ENCODE assay signal across 9 mouse cellular contexts in genomic region chr17:44076051-44076680, GRCm38 (mm10). TPM values are rescaled to one million over a fixed set of nuclear protein-coding genes. Genes with fewer than 3 reads are reported as not detected.
DNase-seq lines count a peak whose midpoint lies in the region; ATAC-seq and TF ChIP-seq lines count a peak whose summit lies in the region.
"Had no signal": no experiment of that assay in that cellular context is flagged by ENCODE, and none has a peak within 500 bp of the region (broad histone marks: within the 10 kb centered on the region; RNA-seq: fewer than 3 reads in every experiment).

No protein-coding gene starts in this region.

- no peak for TF ChIP-seq POLR2A in cerebellum, adult 2 months (IDR thresholded peaks at IDR 0.05; ENCODE audit: borderline replicate concordance, insufficient read depth, low read length)

- peaks cover 2% of the 10 kb centered on the region; the same call in 1 of the 2 replicates for H3K4me1 ChIP-seq in cerebellum, adult 2 months (ENCODE audit: control insufficient read depth, insufficient read depth, low read length)
- peaks cover 6% of the 10 kb centered on the region; the same call in 1 of the 2 replicates for H3K4me1 ChIP-seq in midbrain, postnatal 0 days (ENCODE audit: insufficient read depth, low read length)
- H3K4me1 ChIP-seq in midbrain, embryonic 16.5 days (ENCODE audit: control insufficient read depth, insufficient read depth, low read length) = peaks cover 11% of the 10 kb centered on the region
- H3K4me1 ChIP-seq: limb, embryonic 13.5 days had no signal

- H3K9me3 ChIP-seq in midbrain, postnatal 0 days (ENCODE audit: low read length) = no peaks in the 10 kb centered on the region
- no peaks in the 10 kb centered on the region; the same call in 1 of the 2 replicates for H3K9me3 ChIP-seq in midbrain, embryonic 16.5 days (replicated peaks; ENCODE audit: control insufficient read depth, low read length, poor library complexity, severe bottlenecking)
- H3K9me3 ChIP-seq: limb, embryonic 13.5 days had no signal

- DNase-seq in cerebellum, adult 2 months = peak; percentile 23 to 29
- DNase-seq in cerebellum, postnatal 4 days (ENCODE audit: low spot score in 2 of 2) = no peak
- DNase-seq in midbrain, postnatal 0 days (ENCODE audit: low spot score) = peak; percentile 53
- peak; percentile 27 for DNase-seq in embryo, embryonic 10 days (ENCODE audit: low spot score)
- peak; percentile 26 to 31 for DNase-seq in kidney, adult 8-10 months
- DNase-seq in right cerebral cortex, postnatal 10 days (ENCODE audit: low spot score in 2 of 2) = no peak

- peak; percentile 57 for TF ChIP-seq CTCF in cerebellum, adult 2 months (IDR thresholded peaks at IDR 0.05; ENCODE audit: borderline replicate concordance, insufficient read depth, low read depth, low read length)
- TF ChIP-seq CTCF in midbrain, postnatal 0 days (IDR thresholded peaks at IDR 0.05) = peak; percentile 81

- no peak overlapping the region for H3K4me3 ChIP-seq in cerebellum, adult 2 months (replicated peaks; ENCODE audit: insufficient read depth, low read depth, low read length)
- no peak overlapping the region for H3K4me3 ChIP-seq in midbrain, postnatal 0 days (ENCODE audit: low read depth, low read length)
- no peak overlapping the region for H3K4me3 ChIP-seq in midbrain, embryonic 16.5 days (ENCODE audit: low read depth, low read length)
- H3K4me3 ChIP-seq: limb, embryonic 13.5 days had no signal

- 45% methylated on average over 6 of the region's 6 CpGs for WGBS in cerebellum, adult 2 months
- 54% methylated on average over 6 of the region's 6 CpGs for whole genome bisulfite sequencing in midbrain, postnatal 0 days
- WGBS in midbrain, embryonic 16.5 days = 58% methylated on average over 6 of the region's 6 CpGs

- no peaks in the 10 kb centered on the region for H3K27me3 ChIP-seq in cerebellum, adult 2 months (ENCODE audit: control insufficient read depth, insufficient read depth, low read length)
- no peaks in the 10 kb centered on the region for H3K27me3 ChIP-seq in midbrain, postnatal 0 days (ENCODE audit: insufficient read depth, low read length)
- no peaks in the 10 kb centered on the region for H3K27me3 ChIP-seq in midbrain, embryonic 16.5 days (ENCODE audit: control insufficient read depth, insufficient read depth, low read depth, low read length)

- peaks cover 7% of the 10 kb centered on the region for H3K36me3 ChIP-seq in midbrain, postnatal 0 days (ENCODE audit: insufficient read depth, low read length)
- H3K36me3 ChIP-seq in midbrain, embryonic 16.5 days (ENCODE audit: control insufficient read depth, insufficient read depth, low read length) = peaks cover 7% of the 10 kb centered on the region

- H3K27ac ChIP-seq in cerebellum, adult 2 months (ENCODE audit: insufficient read depth, low read length) = no peak overlapping the region
- H3K27ac ChIP-seq in midbrain, postnatal 0 days (ENCODE audit: low read depth, low read length) = no peak overlapping the region
- H3K27ac ChIP-seq in midbrain, embryonic 16.5 days (ENCODE audit: low read length) = no peak overlapping the region
- H3K27ac ChIP-seq: limb, embryonic 13.5 days had no signal

- no peak overlapping the region for H3K9ac ChIP-seq in midbrain, postnatal 0 days (replicated peaks; ENCODE audit: low read length, poor library complexity, severe bottlenecking)
- H3K9ac ChIP-seq in midbrain, embryonic 16.5 days (ENCODE audit: low read depth, low read length) = no peak overlapping the region
- H3K9ac ChIP-seq: limb, embryonic 13.5 days had no signal

- no peak overlapping the region for H3K4me2 ChIP-seq in midbrain, postnatal 0 days (ENCODE audit: low read depth, low read length, poor library complexity, severe bottlenecking)
- no peak overlapping the region for H3K4me2 ChIP-seq in midbrain, embryonic 16.5 days (ENCODE audit: low read length)
- H3K4me2 ChIP-seq: limb, embryonic 13.5 days had no signal

- ATAC-seq in midbrain, postnatal 0 days (ENCODE audit: low FRiP score) = no peak
- ATAC-seq in midbrain, embryonic 16.5 days = no peak
- ATAC-seq in neutrophil, adult 5-6 weeks (ENCODE audit: extremely low read depth, insufficient number of reproducible peaks, low FRiP score, poor library complexity, severe bottlenecking) = peak; percentile 37; the same call in 1 of the 2 replicates

RNA-seq across cellular contexts. Expression of gene Enpp5, which starts 2.4 kb away (rescaled TPM):
- 220 and 223 TPM in 2 replicates for polyA plus RNA-seq in cerebellum, adult 2 months (2012; rRNA removed)
- total RNA-seq in midbrain, postnatal 0 days (2014; rRNA removed) = 169 and 171 TPM in 2 replicates
- 110 and 117 TPM in 2 replicates for polyA plus RNA-seq in midbrain, postnatal 0 days (2015; fragmentation: Nextera tagmentation; extraction: Ambion mirVana)
- polyA plus RNA-seq in midbrain, embryonic 16.5 days (2015; fragmentation: Nextera tagmentation; extraction: Ambion mirVana) = 138 and 147 TPM in 2 replicates
- total RNA-seq in neutrophil, adult 5-6 weeks (2017) = 0.86 and 1.6 TPM in 2 replicates

RNA-seq across cellular contexts. Expression of gene Enpp4, which starts 29.4 kb away (rescaled TPM):
- 14.4 and 18.2 TPM in 2 replicates for polyA plus RNA-seq in cerebellum, adult 2 months (2012; rRNA removed)
- total RNA-seq in midbrain, postnatal 0 days (2014; rRNA removed) = 6.1 and 6.7 TPM in 2 replicates
- 6.2 and 6.3 TPM in 2 replicates for polyA plus RNA-seq in midbrain, postnatal 0 days (2015; fragmentation: Nextera tagmentation; extraction: Ambion mirVana)
- 5.9 and 6.3 TPM in 2 replicates for polyA plus RNA-seq in midbrain, embryonic 16.5 days (2015; fragmentation: Nextera tagmentation; extraction: Ambion mirVana)
- total RNA-seq in neutrophil, adult 5-6 weeks (2017) = 1.2 and 1.5 TPM in 2 replicates

Comparison
In these comparisons a context has a peak if more than half of its experiments do, and no peak if none do; other contexts are left out.
1. DNase-seq: peak in cerebellum, adult 2 months (2 of 2), midbrain, postnatal 0 days (single experiment), embryo, embryonic 10 days (single experiment) and kidney, adult 8-10 months (2 of 2); none in cerebellum, postnatal 4 days (0 of 2) and right cerebral cortex, postnatal 10 days (0 of 2).